Mouse (Mus musculus) CH12.LX (cell line): ENCODE data around the gene Chid1. TPM values are rescaled to one million over a fixed set of nuclear protein-coding genes. Genes with fewer than 3 reads are reported as not detected.

Experiments used
- DNase-seq: peaks from one replicate; pipeline ENCODE4 v3.0.0-alpha.2; 2013; ENCODE audit errors: extremely low read depth
- H3K27ac ChIP-seq: 2 replicates; pipeline ENCODE4 v1.5.1; 2012; ENCODE audit warnings: low read depth, mild to moderate bottlenecking, control low read depth, moderate library complexity; ENCODE audit not compliant: insufficient read depth
- H3K27me3 ChIP-seq: replicated peaks from 2 replicates; pipeline ENCODE3; 2012; ENCODE audit warnings: inconsistent platforms
- H3K36me3 ChIP-seq, 2 experiments: replicated peaks in 1 of 2; 2 replicates each; pipeline versions ENCODE3 to v1.6.1; 2012; ENCODE audit warnings: inconsistent platforms in 1 of 2, low read length in 1 of 2, mild to moderate bottlenecking in 1 of 2, mixed read lengths in 1 of 2, moderate library complexity in 1 of 2; ENCODE audit not compliant: control insufficient read depth in 1 of 2, insufficient read depth in 1 of 2
- H3K4me1 ChIP-seq, 2 experiments: 2 replicates each; pipeline ENCODE4 v1.6.1; 2012; ENCODE audit warnings: inconsistent platforms in 1 of 2, moderate library complexity in 1 of 2; ENCODE audit not compliant: insufficient read depth in 2 of 2, control insufficient read depth in 1 of 2
- H3K4me2 ChIP-seq: 2 replicates; pipeline ENCODE4 v1.6.1; 2012; ENCODE audit warnings: low read depth, mild to moderate bottlenecking, control low read depth; ENCODE audit not compliant: poor library complexity, insufficient read depth, severe bottlenecking
- H3K4me3 ChIP-seq, 3 experiments: fragments of 150-350 bp in 1 of 3; sonication (generic) in 1 of 3; replicated peaks in 1 of 3; 2 replicates each; pipeline versions ENCODE3 to v1.5.1; 2011 to 2012; ENCODE audit warnings: low read depth in 2 of 3, low read length in 2 of 3, mild to moderate bottlenecking in 2 of 3, moderate library complexity in 2 of 3, control low read depth in 1 of 3, improper control_type of control experiment in 1 of 3, inconsistent platforms in 1 of 3, mixed read lengths in 1 of 3; ENCODE audit not compliant: poor library complexity in 1 of 3
- H3K79me2 ChIP-seq: replicated peaks from 2 replicates; pipeline ENCODE4 v1.6.1; 2012; ENCODE audit warnings: mild to moderate bottlenecking, moderate library complexity; ENCODE audit not compliant: control insufficient read depth, poor library complexity, insufficient read depth, severe bottlenecking; ENCODE audit errors: extremely low read depth
- H3K9ac ChIP-seq: 2 replicates; pipeline ENCODE4 v1.6.1; 2012; ENCODE audit warnings: low read depth, mild to moderate bottlenecking, control low read depth, moderate library complexity; ENCODE audit not compliant: insufficient read depth
- H3K9me3 ChIP-seq: replicated peaks from 2 replicates; pipeline ENCODE3; 2012; ENCODE audit warnings: low read length, inconsistent platforms, mixed read lengths
- BHLHE40 ChIP-seq: IDR thresholded peaks from 2 replicates; pipeline ENCODE4 v1.6.1; 2011; ENCODE audit warnings: mild to moderate bottlenecking, low read depth, low read length, improper control_type of control experiment
- CHD1 ChIP-seq: IDR thresholded peaks from 2 replicates; pipeline ENCODE4 v1.6.1; 2012; ENCODE audit warnings: low read depth, low read length, improper control_type of control experiment, inconsistent platforms
- E2F4 ChIP-seq: IDR thresholded peaks from 2 replicates; pipeline ENCODE4 v1.6.1; 2011; ENCODE audit warnings: low read depth, low read length, improper control_type of control experiment; ENCODE audit not compliant: insufficient replicate concordance
- ELF1 ChIP-seq: IDR thresholded peaks from 2 replicates; pipeline ENCODE4 v1.6.1; 2014; ENCODE audit warnings: low read depth, mild to moderate bottlenecking, inconsistent platforms, low read length, improper control_type of control experiment
- EP300 ChIP-seq: IDR thresholded peaks from 2 replicates; pipeline ENCODE4 v1.6.1; 2011; ENCODE audit warnings: low read length, improper control_type of control experiment
- HCFC1 ChIP-seq: IDR thresholded peaks from 2 replicates; pipeline ENCODE4 v1.6.1; 2012; ENCODE audit warnings: low read depth, mild to moderate bottlenecking, inconsistent platforms, low read length, improper control_type of control experiment
- IRF4 ChIP-seq: IDR thresholded peaks from 2 replicates; pipeline ENCODE4 v1.6.1; 2014; ENCODE audit warnings: low read depth, mild to moderate bottlenecking, inconsistent platforms, low read length, improper control_type of control experiment
- JUND ChIP-seq: conservative IDR thresholded peaks from 2 replicates; pipeline ENCODE4 v1.6.1; 2011; ENCODE audit warnings: low read depth, low read length, improper control_type of control experiment
- MAFK ChIP-seq: IDR thresholded peaks from 2 replicates; pipeline ENCODE4 v1.6.1; 2011; ENCODE audit warnings: low read length, improper control_type of control experiment; ENCODE audit not compliant: insufficient replicate concordance
- MAX ChIP-seq: IDR thresholded peaks from 2 replicates; pipeline ENCODE4 v1.6.1; 2011; ENCODE audit warnings: low read length, improper control_type of control experiment
- MAZ ChIP-seq: IDR thresholded peaks from 2 replicates; pipeline ENCODE4 v1.6.1; 2012; ENCODE audit warnings: low read depth, mild to moderate bottlenecking, inconsistent platforms, low read length, improper control_type of control experiment, moderate library complexity
- MEF2A ChIP-seq: IDR thresholded peaks from 2 replicates; pipeline ENCODE4 v1.6.1; 2014; ENCODE audit warnings: low read depth, mild to moderate bottlenecking, inconsistent platforms, low read length, improper control_type of control experiment, borderline replicate concordance
- MXI1 ChIP-seq: IDR thresholded peaks from 2 replicates; pipeline ENCODE4 v1.6.1; 2011; ENCODE audit warnings: mild to moderate bottlenecking, low read depth, low read length, improper control_type of control experiment
- MYC ChIP-seq: IDR thresholded peaks from 2 replicates; pipeline ENCODE4 v1.6.1; 2011; ENCODE audit warnings: low read depth, mild to moderate bottlenecking, improper control_type of control experiment, low read length
- PAX5 ChIP-seq: IDR thresholded peaks from 2 replicates; pipeline ENCODE4 v1.6.1; 2012; ENCODE audit warnings: low read length, inconsistent platforms, mixed read lengths
- POLR2A ChIP-seq: IDR thresholded peaks from 2 replicates; pipeline ENCODE4 v1.6.1; 2011; ENCODE audit warnings: low read depth, mild to moderate bottlenecking, improper control_type of control experiment, low read length
- POLR2AphosphoS2 ChIP-seq: IDR thresholded peaks from 2 replicates; pipeline ENCODE4 v1.6.1; 2011; ENCODE audit warnings: low read depth, low read length, improper control_type of control experiment
- RCOR1 ChIP-seq: conservative IDR thresholded peaks from 2 replicates; pipeline ENCODE4 v1.6.1; 2012; ENCODE audit warnings: low read depth, mild to moderate bottlenecking, inconsistent platforms, low read length, improper control_type of control experiment
- TCF12 ChIP-seq: IDR thresholded peaks from 2 replicates; pipeline ENCODE4 v1.6.1; 2014; ENCODE audit warnings: low read depth, mild to moderate bottlenecking, inconsistent platforms, low read length, improper control_type of control experiment
- USF2 ChIP-seq: conservative IDR thresholded peaks from 2 replicates; pipeline ENCODE4 v1.6.1; 2011; ENCODE audit warnings: low read depth, low read length, improper control_type of control experiment
- ZMIZ1 ChIP-seq: IDR thresholded peaks from 2 replicates; pipeline ENCODE4 v1.6.1; 2012; ENCODE audit warnings: low read depth, mild to moderate bottlenecking, inconsistent platforms, low read length, improper control_type of control experiment
- ZNF384 ChIP-seq: IDR thresholded peaks from 2 replicates; pipeline ENCODE4 v1.6.1; 2012; ENCODE audit warnings: low read depth, low read length, improper control_type of control experiment, inconsistent platforms
- dilution Hi-C: fragments of 300-500 bp; cut with MboI; formaldehyde crosslinking; loops from 2 replicates; pipeline ENCODE4 v1.14.3; 2020; ENCODE audit warnings: low sequenced_read_pairs; ENCODE audit not compliant: extremely low pct_unique_long_range_greater_than_20kb, extremely low pct_ligation_motif_present
- in situ Hi-C: fragments of 300-500 bp; cut with MboI; formaldehyde crosslinking; loops from 3 replicates; pipeline ENCODE4 v1.14.3; 2019; ENCODE audit warnings: low sequenced_read_pairs, low pct_ligation_motif_present, low pct_unique_long_range_greater_than_20kb, mixed read lengths
- polyA plus RNA-seq: library from polyadenylated mRNA; unstranded; fragments of >175 nt; gene quantifications from 2 replicates; pipeline ENCODE4 v1.2.1, GENCODE M21; 2012; ENCODE audit warnings: low read depth; ENCODE audit not compliant: insufficient read length
- total RNA-seq, 2 experiments: library from RNA; depleted of rRNA; stranded (reverse); fragments of 300-350 nt in 1 of 2; fragments of >200 nt in 1 of 2; gene quantifications; 2 replicates each; pipeline ENCODE4 v1.2.3; 2012 to 2014

The Chid1 gene
- total and polyA plus RNA-seq, 3 experiments: 27.0 to 50.5 (median 42.3) TPM

- Histone ChIP-seq H3K9ac (no peak overlapping the region), H3K4me2 (no peak overlapping the region), H3K27me3 (no peaks in the 10 kb centered on the region), H3K4me3 (no peak overlapping the region), H3K9me3 (no peaks in the 10 kb centered on the region), H3K27ac (no peak overlapping the region), H3K79me2 (peaks cover 9% of the 10 kb centered on the region), H3K36me3 (peaks cover 0 to 9% of the 10 kb centered on the region in 2 experiments), H3K4me1 (peaks cover 6 to 58% of the 10 kb centered on the region in 2 experiments)
- DNase-seq: no peak
- in situ Hi-C loops: no loop called here
- no peak for TF ChIP-seq MXI1
- TF ChIP-seq BHLHE40: no peak
- TF ChIP-seq POLR2AphosphoS2: no peak
- TF ChIP-seq IRF4: no peak
- TF ChIP-seq USF2: no peak
- TF ChIP-seq TCF12: no peak
- TF ChIP-seq HCFC1: no peak
- TF ChIP-seq MAFK: no peak
- no peak for TF ChIP-seq POLR2A
- TF ChIP-seq MAX: no peak
- no peak for TF ChIP-seq MAZ
- no peak for TF ChIP-seq ZMIZ1
- TF ChIP-seq MYC: no peak
- dilution Hi-C loops: no loop called here
Observed at GRCm38 (mm10) chr7:141560471-141560870, 20.8 kb upstream of the Chid1 start.

- dilution Hi-C loops: no loop called here
- no peak overlapping the region for H3K4me2 ChIP-seq
Observed at GRCm38 (mm10) chr7:141559726-141560325, 20.2 kb upstream of the Chid1 start.

More at GRCm38 (mm10) chr7:141559726-141560325, 20.2 kb upstream of the Chid1 start:
- Histone ChIP-seq H3K36me3 (peaks cover 0 to 6% of the 10 kb centered on the region in 2 experiments), H3K9ac (no peak overlapping the region), H3K79me2 (peaks cover 9% of the 10 kb centered on the region), H3K27me3 (no peaks in the 10 kb centered on the region), H3K4me1 (peaks cover 6 to 56% of the 10 kb centered on the region in 2 experiments), H3K9me3 (no peaks in the 10 kb centered on the region), H3K4me3 (no peak overlapping the region), H3K27ac (no peak overlapping the region)
- no peak for DNase-seq
- in situ Hi-C loops: no loop called here
- TF ChIP-seq CHD1: no peak
- TF ChIP-seq MAZ: no peak
- TF ChIP-seq E2F4: no peak
- TF ChIP-seq POLR2A: no peak
- TF ChIP-seq EP300: no peak
- no peak for TF ChIP-seq MEF2A
- TF ChIP-seq ELF1: no peak
- no peak for TF ChIP-seq RCOR1
- no peak for TF ChIP-seq POLR2AphosphoS2
- TF ChIP-seq MXI1: no peak
- TF ChIP-seq PAX5: no peak
- TF ChIP-seq HCFC1: no peak
- no peak for TF ChIP-seq ZNF384
- no peak for TF ChIP-seq BHLHE40
- TF ChIP-seq TCF12: no peak
- TF ChIP-seq JUND: no peak
